8 mouse cellular contexts compared by ENCODE assay signal in genomic region chr9:50616766-50617603, GRCm38 (mm10). TPM values are rescaled to one million over a fixed set of nuclear protein-coding genes. Genes with fewer than 3 reads are reported as not detected.
DNase-seq lines count a peak whose midpoint lies in the region; ATAC-seq lines count a peak whose summit lies in the region.

Gene Pih1d2 (plus strand): TSS chr9:50617321.
Gene Nkapd1 (minus strand): TSS chr9:50617464.

- peak within 1 kb of the TSS; percentile 75 for H3K4me2 ChIP-seq in embryonic facial prominence, embryonic 14.5 days (ENCODE audit: low read depth, low read length)
- H3K4me2 ChIP-seq in limb, embryonic 15.5 days: peak within 1 kb of the TSS; percentile 59

- WGBS in embryonic facial prominence, embryonic 14.5 days: under 1% methylated on average over 39 of the region's 81 CpGs
- under 1% methylated on average over 75 of the region's 81 CpGs for WGBS in limb, embryonic 15.5 days

- H3K27me3 ChIP-seq in embryonic facial prominence, embryonic 14.5 days (replicated peaks; ENCODE audit: control insufficient read depth, insufficient read depth, low read length): no peaks in the 10 kb centered on the region
- no peaks in the 10 kb centered on the region for H3K27me3 ChIP-seq in limb, embryonic 15.5 days

- ATAC-seq in embryonic facial prominence, embryonic 14.5 days (ENCODE audit: low read depth): peak; percentile 96
- ATAC-seq in limb, embryonic 15.5 days (ENCODE audit: insufficient number of reproducible peaks, low FRiP score, low TSS enrichment, low read depth): peak; percentile 90

- H3K9ac ChIP-seq in embryonic facial prominence, embryonic 14.5 days (ENCODE audit: low read depth, low read length): peak within 1 kb of the TSS; percentile 82
- H3K9ac ChIP-seq in limb, embryonic 15.5 days: peak within 1 kb of the TSS; percentile 99

- H3K4me3 ChIP-seq in embryonic facial prominence, embryonic 14.5 days (ENCODE audit: low read depth, low read length): peak within 1 kb of the TSS; percentile 75
- peak within 1 kb of the TSS; percentile 100 for H3K4me3 ChIP-seq in limb, embryonic 15.5 days

- peak; percentile 94 for DNase-seq in 3T3-L1 (ENCODE audit: low read depth, low spot score)
- peak; percentile 68 to 81 for DNase-seq in adrenal gland, postnatal 4 days (ENCODE audit: low spot score in 2 of 2)
- peak; percentile 94 for DNase-seq in embryonic facial prominence, embryonic 14.5 days (ENCODE audit: low spot score)
- DNase-seq in heart, adult 8-10 months (ENCODE audit: low spot score): peak; percentile 92
- peak; percentile 94 for DNase-seq in kidney, adult 9 months
- DNase-seq in monocyte, adult 2 months (ENCODE audit: low read depth in 1 of 2, low spot score in 2 of 2): peak; percentile 65 to 85
- peak; percentile 79 to 82 for DNase-seq in spleen, postnatal 36 days (ENCODE audit: low spot score in 2 of 2)

- H3K9me3 ChIP-seq in embryonic facial prominence, embryonic 14.5 days (ENCODE audit: control insufficient read depth, low read length): no peaks in the 10 kb centered on the region
- H3K9me3 ChIP-seq in limb, embryonic 15.5 days: no peaks in the 10 kb centered on the region

- peak within 1 kb of the TSS; percentile 92 for H3K27ac ChIP-seq in embryonic facial prominence, embryonic 14.5 days (replicated peaks; ENCODE audit: low read depth, low read length)
- H3K27ac ChIP-seq in limb, embryonic 15.5 days: peak within 1 kb of the TSS; percentile 96

- H3K4me1 ChIP-seq in embryonic facial prominence, embryonic 14.5 days (ENCODE audit: control insufficient read depth, insufficient read depth, low read length): peaks cover 8% of the 10 kb centered on the region; the same call in 1 of the 2 replicates
- H3K4me1 ChIP-seq in limb, embryonic 15.5 days: peaks cover 11% of the 10 kb centered on the region

- peaks cover 34% of the 10 kb centered on the region for H3K36me3 ChIP-seq in embryonic facial prominence, embryonic 14.5 days (ENCODE audit: control insufficient read depth, insufficient read depth, low read length)
- H3K36me3 ChIP-seq in limb, embryonic 15.5 days: peaks cover 31% of the 10 kb centered on the region

RNA-seq across cellular contexts. Expression of gene Pih1d2, which starts in this region (rescaled TPM):
- 1 to 10 TPM; 2.9 to 3.7 TPM for total RNA-seq in adrenal gland, postnatal 4 days (2021)
- 3.2 and 5.8 TPM in 2 replicates for polyA plus RNA-seq in embryonic facial prominence, embryonic 14.5 days (2014; fragmentation: Nextera tagmentation; extraction: Ambion mirVana)
- total RNA-seq in heart, adult 8-10 months (2022): under 1 TPM; 0.38 to 0.63 (median 0.53) TPM
- polyA plus RNA-seq in limb, embryonic 15.5 days (2015; fragmentation: Nextera tagmentation; extraction: Ambion mirVana): 2.6 and 2.8 TPM in 2 replicates

RNA-seq across cellular contexts. Expression of gene Nkapd1, which starts in this region (rescaled TPM):
- total RNA-seq in adrenal gland, postnatal 4 days (2021): 10 to 100 TPM; 36.8 to 38.8 TPM
- 21.5 and 24.3 TPM in 2 replicates for polyA plus RNA-seq in embryonic facial prominence, embryonic 14.5 days (2014; fragmentation: Nextera tagmentation; extraction: Ambion mirVana)
- 10 to 100 TPM; 10.7 to 13.4 (median 11.9) TPM for total RNA-seq in heart, adult 8-10 months (2022)
- polyA plus RNA-seq in limb, embryonic 15.5 days (2015; fragmentation: Nextera tagmentation; extraction: Ambion mirVana): 17.2 and 22.2 TPM in 2 replicates

Comparison
In these comparisons a context has a peak if more than half of its experiments do, and no peak if none do; other contexts are left out.
1. Peak in every context shown above with its lines: DNase-seq, ATAC-seq, H3K4me3 ChIP-seq and H3K27ac ChIP-seq.